Mouse (Mus musculus): ENCODE data around the gene Wbp1l.

Gene Wbp1l

GRCm38 (mm10) chr19:46661511-46661910, 62.6 kb downstream of the Wbp1l start:
- DNase-seq, result no peak

GRCm38 (mm10) chr19:46662214-46662613, 63.3 kb downstream of the Wbp1l start:
- DNase-seq, result no peak

DNA sequence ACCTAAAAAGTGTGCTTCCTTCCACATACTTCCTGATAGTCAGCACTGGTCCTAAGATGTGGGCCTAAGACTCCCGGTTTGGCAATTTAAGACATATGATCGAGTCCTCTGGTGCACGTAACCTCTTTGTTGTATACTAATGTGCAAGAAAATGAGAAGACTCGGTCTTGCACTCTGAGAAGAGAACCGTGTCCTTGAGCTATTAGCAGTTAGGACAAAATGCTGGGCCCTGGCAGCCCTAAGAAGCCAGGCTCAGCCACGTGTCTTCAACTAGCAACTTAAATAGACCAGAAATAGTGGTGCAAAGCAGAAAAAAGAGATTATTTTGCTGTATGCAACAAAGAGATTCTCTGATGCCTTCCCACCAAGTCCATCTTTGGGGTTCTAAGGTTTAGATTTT, 63.9 kb downstream of the Wbp1l start:
- DNase-seq, result no peak

- no peak for DNase-seq
Measured at GRCm38 (mm10) chr19:46665474-46665873, 66.6 kb downstream of the Wbp1l start.

- no peak for DNase-seq
Measured at GRCm38 (mm10) chr19:46667300-46667699, 68.4 kb downstream of the Wbp1l start.

DNA sequence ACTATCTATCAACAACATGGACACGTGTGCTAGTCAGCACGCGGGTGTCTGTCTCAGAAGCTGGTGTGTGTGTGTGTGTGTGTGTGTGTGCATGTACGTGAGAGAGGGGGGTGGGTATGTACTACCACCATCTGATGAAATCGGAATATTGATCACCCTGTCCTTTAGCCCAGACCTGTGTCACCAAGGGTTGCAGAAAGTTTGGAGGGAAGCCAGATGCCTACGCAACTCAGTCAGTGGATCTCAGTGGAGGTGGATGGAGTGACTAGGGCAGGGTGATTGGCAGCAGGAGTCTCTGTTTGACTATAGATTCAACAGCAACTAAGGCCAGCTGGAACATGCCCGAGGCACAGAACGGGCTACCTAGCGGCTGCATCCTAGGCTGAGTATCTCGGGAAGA, 69.4 kb downstream of the Wbp1l start:
- no peak for DNase-seq

DNA sequence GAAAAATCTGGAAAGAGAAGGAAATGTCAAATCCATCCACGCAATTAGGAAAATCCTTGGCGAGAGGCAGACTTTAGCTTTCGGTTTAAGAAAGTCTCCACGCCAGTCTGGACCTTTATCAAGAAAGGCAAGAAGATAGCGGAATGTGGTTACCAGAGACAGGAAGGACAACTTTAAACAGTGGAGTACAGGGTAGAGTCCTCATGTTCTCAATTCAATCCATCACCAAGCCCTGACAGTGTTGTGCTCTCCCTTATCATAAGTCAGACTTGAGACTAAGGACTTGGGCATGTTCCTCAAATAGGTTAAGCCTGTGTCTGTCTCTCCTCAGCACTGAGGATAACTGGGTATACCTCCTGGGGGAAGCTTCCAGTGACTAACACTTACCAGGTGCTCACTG, 70.9 kb downstream of the Wbp1l start:
- no peak for DNase-seq

GRCm38 (mm10) chr19:46670691-46671090, 71.8 kb downstream of the Wbp1l start:
- DNase-seq, result peak; percentile 81 to 82

DNA sequence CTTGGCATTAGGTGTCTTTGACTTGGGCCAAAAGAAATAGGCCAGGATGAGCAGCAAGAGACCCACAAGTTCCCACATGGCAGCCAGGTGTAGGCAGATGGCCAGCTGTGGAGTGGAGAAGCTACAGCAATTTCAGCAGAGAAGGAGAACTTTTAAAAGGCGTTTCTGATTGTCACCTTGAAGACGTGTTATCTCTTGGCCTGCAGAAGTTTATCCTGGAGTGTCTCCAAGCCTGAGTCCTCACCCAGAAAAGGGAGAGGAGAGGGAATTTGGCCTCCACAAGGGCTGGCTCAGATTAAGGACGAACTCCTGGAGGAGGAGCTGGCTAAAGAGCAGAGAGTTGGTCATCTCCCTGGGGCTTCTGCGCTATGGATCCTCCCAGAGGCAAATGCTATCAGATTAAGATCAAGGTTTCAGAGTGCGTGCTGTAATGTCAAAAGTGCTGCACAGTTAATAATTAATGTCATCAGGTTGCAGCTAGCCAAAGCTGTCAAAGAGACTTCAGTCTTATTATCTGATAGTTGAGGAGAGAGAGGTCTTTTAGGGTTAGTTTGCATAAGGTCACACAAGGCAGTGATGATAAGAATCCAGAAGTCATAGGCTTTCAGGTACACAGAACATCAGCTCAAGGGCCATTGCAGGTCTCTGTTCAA, 74.0 kb downstream of the Wbp1l start, which contains the start of gene Cyp17a1:
Gene Cyp17a1, minus strand, starts transcription at position 407 of the 653 bp plus-strand sequence.
- DNase-seq, result no peak

GRCm38 (mm10) chr19:46675641-46676040, 76.8 kb downstream of the Wbp1l start:
- no peak for DNase-seq

DNA sequence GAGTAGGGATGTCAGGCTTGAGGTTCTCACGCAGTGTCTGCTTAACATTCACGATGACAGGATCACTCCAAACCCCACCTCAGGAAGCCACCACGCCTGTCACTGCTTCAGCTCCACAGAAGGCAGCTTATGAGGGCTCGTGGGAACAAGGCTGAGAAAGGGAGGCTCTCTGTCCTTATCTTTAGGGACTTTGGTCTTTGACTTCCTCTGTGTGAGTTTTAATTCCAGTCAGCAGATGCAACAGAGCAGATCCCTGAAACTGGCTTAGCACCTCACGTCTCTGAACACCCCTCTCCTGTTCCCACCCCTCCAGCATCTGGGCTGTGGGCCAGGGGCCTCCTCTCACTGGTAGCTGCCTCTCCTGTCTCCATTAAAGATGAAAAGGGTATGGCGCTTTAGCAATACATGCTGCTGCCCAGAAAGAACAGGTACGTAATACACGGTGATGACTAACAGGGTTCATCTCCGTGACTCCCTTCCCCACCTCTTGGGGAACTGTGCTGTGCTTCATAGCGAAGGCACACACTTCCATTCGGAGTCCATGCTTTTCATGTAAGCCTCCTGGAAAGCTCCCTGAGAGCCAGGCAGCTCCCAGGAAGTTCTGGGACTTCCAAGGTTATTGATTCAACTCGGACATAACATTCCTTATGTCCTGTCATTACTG, 81.0 kb downstream of the Wbp1l start:
- no peak for DNase-seq

DNA sequence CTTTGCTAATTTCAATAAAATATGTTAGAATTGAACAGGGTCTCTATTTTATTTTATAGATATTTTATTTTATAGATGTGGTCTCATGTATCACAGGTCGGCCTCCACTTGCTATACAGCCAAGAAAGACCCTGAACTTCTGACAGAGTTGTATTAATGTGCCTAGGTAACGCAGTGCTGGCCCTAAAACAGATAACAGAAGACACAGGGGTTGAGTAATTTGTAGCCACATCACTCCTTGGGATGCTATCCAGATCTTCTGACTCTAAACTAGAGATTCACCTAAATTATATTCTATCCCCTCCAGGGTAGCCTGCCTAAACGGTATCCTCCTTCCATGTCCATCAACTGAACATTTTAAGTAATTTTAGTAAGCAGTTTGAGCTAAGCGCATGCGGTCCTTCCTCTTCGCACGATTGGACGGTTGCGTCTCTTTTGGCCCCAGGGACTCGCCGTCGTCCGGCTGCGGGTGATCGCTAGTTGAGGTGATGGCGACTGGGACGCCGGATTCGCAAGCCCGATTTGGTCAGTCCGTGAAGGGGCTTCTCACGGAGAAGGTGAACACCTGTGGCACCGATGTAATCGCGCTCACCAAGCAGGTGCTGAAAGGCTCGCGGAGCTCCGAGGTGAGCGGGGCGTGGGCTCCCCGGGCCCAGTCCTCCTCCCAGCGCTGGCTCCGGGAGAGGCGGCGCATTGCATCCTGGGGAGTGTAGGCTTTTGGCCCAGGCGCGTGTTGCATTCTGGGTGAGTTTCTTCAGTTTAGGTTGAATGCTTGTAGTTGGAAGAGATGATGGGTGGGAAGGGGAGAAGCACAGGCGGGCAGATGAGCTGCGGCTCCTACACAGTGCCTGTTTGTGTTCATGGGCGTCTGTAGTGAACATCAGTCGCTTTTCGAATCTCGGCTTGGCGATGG, 90.8 kb downstream of the Wbp1l start, which contains the start of gene Borcs7:
Gene Borcs7, plus strand, starts transcription at position 447 of the 913 bp plus-strand sequence.
- DNase-seq, result peak; percentile 89 to 92

GRCm38 (mm10) chr19:46690387-46690786, 91.5 kb downstream of the Wbp1l start:
- DNase-seq, result peak in 1 of 2 experiments; percentile 20

DNA sequence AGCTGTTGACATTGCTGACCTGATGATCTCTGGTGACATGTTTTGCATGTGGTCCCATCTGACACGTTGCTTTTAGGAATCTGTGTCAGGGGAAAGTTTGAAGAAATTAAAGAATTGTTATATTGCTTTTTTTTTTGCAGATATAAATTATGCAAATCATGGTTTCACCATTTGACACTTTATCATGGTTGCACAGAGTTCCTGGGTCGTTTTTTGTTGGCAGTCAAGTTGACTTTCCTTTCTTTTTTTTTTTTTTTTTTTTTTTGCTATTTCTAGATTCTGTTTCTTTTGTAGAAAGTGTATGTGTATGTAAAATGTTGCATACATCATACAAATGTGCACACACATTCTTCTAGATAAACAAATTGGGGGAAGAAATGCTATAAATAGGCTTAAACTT, 92.2 kb downstream of the Wbp1l start:
- DNase-seq, result no peak

- DNase-seq, result peak in 1 of 2 experiments; percentile 31
Measured at GRCm38 (mm10) chr19:46693146-46693545, 94.3 kb downstream of the Wbp1l start.

DNA sequence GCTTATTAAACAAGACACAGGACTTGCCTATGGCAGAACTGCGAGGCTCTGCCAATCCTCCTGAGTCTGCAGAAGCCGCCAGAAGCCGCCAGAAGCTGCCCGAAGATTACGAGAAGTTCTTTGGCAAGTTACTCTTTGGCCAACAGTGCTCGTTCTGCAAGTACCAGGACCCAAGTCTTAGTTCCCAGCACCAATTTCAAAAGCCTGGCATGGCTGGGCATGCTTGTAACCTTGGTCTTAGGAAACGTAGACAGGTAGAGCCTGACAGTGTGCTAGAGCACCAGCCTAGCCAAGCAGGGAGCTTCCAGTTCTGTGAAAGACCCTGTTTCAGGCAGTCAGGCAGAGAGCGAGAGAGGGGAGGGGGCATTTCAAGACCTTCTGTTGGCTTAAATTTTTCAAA, 97.6 kb downstream of the Wbp1l start:
- no peak for DNase-seq

DNA sequence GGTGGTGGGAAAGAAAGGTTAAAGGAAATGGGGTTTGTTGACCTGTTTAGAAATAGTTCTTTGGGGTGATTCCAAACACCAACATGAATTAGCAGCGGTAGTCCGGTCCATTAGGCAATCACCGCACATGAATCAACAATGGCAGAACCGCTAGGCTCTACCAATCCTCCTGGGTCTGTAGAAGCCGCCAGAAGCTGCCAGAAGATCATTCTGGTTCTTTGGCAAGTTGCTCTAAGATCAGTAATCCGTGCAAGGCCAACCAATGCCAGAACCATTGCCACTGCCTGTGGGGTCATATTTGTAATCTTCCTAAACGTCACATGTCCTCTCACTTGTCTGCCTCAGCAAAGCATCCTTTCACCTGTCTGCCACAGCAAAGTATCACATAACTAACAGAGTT, 98.1 kb downstream of the Wbp1l start:
- no peak for DNase-seq

- DNase-seq, result no peak
Measured at GRCm38 (mm10) chr19:46697840-46698517, 99.1 kb downstream of the Wbp1l start.

GRCm38 (mm10) chr19:46699011-46699481, 100.2 kb downstream of the Wbp1l start:
- DNase-seq, result no peak

- DNase-seq, result no peak
Measured at GRCm38 (mm10) chr19:46701156-46701555, 102.3 kb downstream of the Wbp1l start.

GRCm38 (mm10) chr19:46705779-46706495, 107.1 kb downstream of the Wbp1l start:
- no peak for DNase-seq
